Mouse (Mus musculus) liver, postnatal 0 days (tissue): ENCODE data around the gene Rai2.

Source experiments
- CTCF ChIP-seq: sonication (generic); IDR thresholded peaks from 2 replicates; pipeline ENCODE4 v1.5.1; 2016; ENCODE audit warnings: antibody characterized with exemption, low read depth
- EP300 ChIP-seq: IDR thresholded peaks from 2 replicates; pipeline ENCODE4 v1.6.1; 2016; ENCODE audit warnings: antibody characterized with exemption, low read depth, mild to moderate bottlenecking

GRCm38 (mm10) chrX:161716503-161716864 lies 385 bp upstream of the Rai2 start:
- TF ChIP-seq EP300 = no peak
- no peak for TF ChIP-seq CTCF
